In the genomic region with DNA sequence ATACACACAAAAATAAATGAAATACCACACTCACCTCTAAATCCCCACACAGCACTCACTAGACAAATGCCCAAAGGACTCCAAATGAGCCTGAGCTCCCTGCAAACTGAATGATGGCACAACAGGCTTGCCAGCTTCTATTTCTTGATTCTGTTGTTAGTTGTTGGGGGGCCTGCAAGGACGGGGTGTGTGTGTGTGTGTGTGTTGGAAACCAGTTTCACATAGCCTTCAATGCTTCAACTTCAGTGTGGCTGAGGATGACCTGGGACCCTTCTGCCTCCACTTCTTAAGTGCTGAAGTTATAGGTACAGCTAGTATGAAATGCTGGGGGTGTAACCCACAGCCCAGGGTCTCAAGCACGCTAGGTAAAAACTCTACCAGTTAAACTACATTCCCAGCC, we compare ENCODE assay signal across 23 mouse cellular contexts. TPM values are rescaled to one million over a fixed set of nuclear protein-coding genes. Genes with fewer than 3 reads are reported as not detected.
DNase-seq lines count a peak whose midpoint lies in the region; ATAC-seq and TF ChIP-seq lines count a peak whose summit lies in the region.
"Had no signal": no experiment of that assay in that cellular context is flagged by ENCODE, and none has a peak within 500 bp of the region (broad histone marks: within the 10 kb centered on the region; RNA-seq: fewer than 3 reads in every experiment).

No protein-coding gene starts in this region.

- H3K4me2 ChIP-seq in heart, embryonic 13.5 days: 0 out of 2 replicates have a peak overlapping the region, but pooled peaks have one; percentile 83
- H3K4me2 ChIP-seq in midbrain, embryonic 11.5 days: no peak overlapping the region
- no peak overlapping the region for H3K4me2 ChIP-seq in midbrain, embryonic 16.5 days (ENCODE audit: low read length)
- H3K4me2 ChIP-seq: embryonic facial prominence, embryonic 13.5 days; forebrain, embryonic 12.5 days; forebrain, embryonic 15.5 days; hindbrain, embryonic 12.5 days; hindbrain, embryonic 15.5 days had no signal

- H3K36me3 ChIP-seq in heart, embryonic 13.5 days: no peaks in the 10 kb centered on the region
- H3K36me3 ChIP-seq in midbrain, embryonic 11.5 days (ENCODE audit: control insufficient read depth, insufficient read depth, low read length): no peaks in the 10 kb centered on the region
- no peaks in the 10 kb centered on the region for H3K36me3 ChIP-seq in midbrain, embryonic 16.5 days (ENCODE audit: control insufficient read depth, insufficient read depth, low read length)
- H3K36me3 ChIP-seq: embryonic facial prominence, embryonic 10.5 days; embryonic facial prominence, embryonic 13.5 days; forebrain, embryonic 12.5 days; forebrain, embryonic 15.5 days; hindbrain, embryonic 12.5 days; hindbrain, embryonic 15.5 days had no signal

- H3K4me3 ChIP-seq in gastrocnemius, adult 2 months: no peak overlapping the region
- no peak overlapping the region for H3K4me3 ChIP-seq in heart, embryonic 13.5 days
- no peak overlapping the region for H3K4me3 ChIP-seq in midbrain, embryonic 11.5 days (ENCODE audit: low read depth, low read length)
- H3K4me3 ChIP-seq in midbrain, embryonic 16.5 days (ENCODE audit: low read depth, low read length): no peak overlapping the region
- H3K4me3 ChIP-seq: embryonic facial prominence, embryonic 10.5 days; embryonic facial prominence, embryonic 13.5 days; erythroblast, embryonic 14.5 days; forebrain, embryonic 12.5 days; forebrain, embryonic 15.5 days; hindbrain, embryonic 12.5 days; hindbrain, embryonic 15.5 days had no signal

- DNase-seq in gastrocnemius, adult 2 months: no peak
- no peak for DNase-seq in gastrocnemius, postnatal 25 days
- no peak for DNase-seq in heart, adult 8-10 months (ENCODE audit: low spot score)
- peak; percentile 75 for DNase-seq in midbrain, embryonic 11.5 days (ENCODE audit: low spot score, missing footprints)
- no peak for DNase-seq in left cerebral cortex, adult 11 months (ENCODE audit: low spot score)
- DNase-seq: adrenal gland, adult 8-10 months; adrenal gland, postnatal 25 days; cerebellum, adult 11-12 months; cerebellum, adult 8-10 months; cerebellum, postnatal 10 days; cerebellum, postnatal 36 days; embryo, embryonic 11 days; gastrocnemius, postnatal 10 days had no signal

- H3K4me1 ChIP-seq in heart, embryonic 13.5 days: peaks cover 67% of the 10 kb centered on the region
- peaks cover 10% of the 10 kb centered on the region for H3K4me1 ChIP-seq in midbrain, embryonic 11.5 days (ENCODE audit: control insufficient read depth, insufficient read depth, low read length)
- peaks cover 9% of the 10 kb centered on the region; the same call in 1 of the 2 replicates for H3K4me1 ChIP-seq in midbrain, embryonic 16.5 days (ENCODE audit: control insufficient read depth, insufficient read depth, low read length)

- no peak overlapping the region for H3K9ac ChIP-seq in heart, embryonic 13.5 days
- H3K9ac ChIP-seq in midbrain, embryonic 11.5 days (ENCODE audit: low read length): no peak overlapping the region
- no peak overlapping the region for H3K9ac ChIP-seq in midbrain, embryonic 16.5 days (ENCODE audit: low read depth, low read length)
- H3K9ac ChIP-seq: embryonic facial prominence, embryonic 13.5 days; forebrain, embryonic 12.5 days; forebrain, embryonic 15.5 days; hindbrain, embryonic 12.5 days; hindbrain, embryonic 15.5 days had no signal

- no peak for TF ChIP-seq CTCF in gastrocnemius, adult 2 months (IDR thresholded peaks at IDR 0.05)

- ATAC-seq in heart, embryonic 13.5 days (ENCODE audit: extremely low read depth, insufficient number of reproducible peaks, low FRiP score, low TSS enrichment): no peak
- ATAC-seq in midbrain, embryonic 11.5 days (ENCODE audit: low FRiP score): no peak
- ATAC-seq in midbrain, embryonic 16.5 days: no peak
- ATAC-seq: activated CD4-positive, CD25-positive, alpha-beta regulatory T cell, adult 4 months; forebrain, embryonic 15.5 days had no signal

- intact Hi-C loops in gastrocnemius, adult 2 months (cut with DNase I): no loop called here

- WGBS in heart, embryonic 13.5 days: 86% methylated on average over 2 of the region's 2 CpGs
- 87% methylated on average over 2 of the region's 2 CpGs for WGBS in midbrain, embryonic 11.5 days
- WGBS in midbrain, embryonic 16.5 days: 94% methylated on average over 2 of the region's 2 CpGs

- no peaks in the 10 kb centered on the region for H3K27me3 ChIP-seq in heart, embryonic 13.5 days (replicated peaks)
- H3K27me3 ChIP-seq in midbrain, embryonic 11.5 days (ENCODE audit: control insufficient read depth, insufficient read depth, low read length): no peaks in the 10 kb centered on the region
- H3K27me3 ChIP-seq in midbrain, embryonic 16.5 days (ENCODE audit: control insufficient read depth, insufficient read depth, low read depth, low read length): no peaks in the 10 kb centered on the region
- H3K27me3 ChIP-seq: embryonic facial prominence, embryonic 13.5 days; forebrain, embryonic 12.5 days; forebrain, embryonic 15.5 days; hindbrain, embryonic 12.5 days; hindbrain, embryonic 15.5 days had no signal

- peak overlapping the region; percentile 85 for H3K27ac ChIP-seq in gastrocnemius, adult 2 months
- no peak overlapping the region for H3K27ac ChIP-seq in heart, embryonic 13.5 days (replicated peaks)
- no peak overlapping the region for H3K27ac ChIP-seq in midbrain, embryonic 11.5 days (ENCODE audit: low read depth, low read length)
- H3K27ac ChIP-seq in midbrain, embryonic 16.5 days (ENCODE audit: low read length): no peak overlapping the region
- H3K27ac ChIP-seq: embryonic facial prominence, embryonic 10.5 days; embryonic facial prominence, embryonic 13.5 days; forebrain, embryonic 12.5 days; forebrain, embryonic 15.5 days; hindbrain, embryonic 12.5 days; hindbrain, embryonic 15.5 days had no signal

- H3K9me3 ChIP-seq in heart, embryonic 13.5 days: no peaks in the 10 kb centered on the region
- no peaks in the 10 kb centered on the region for H3K9me3 ChIP-seq in midbrain, embryonic 11.5 days (ENCODE audit: control insufficient read depth, low read length)
- no peaks in the 10 kb centered on the region for H3K9me3 ChIP-seq in midbrain, embryonic 16.5 days (replicated peaks; ENCODE audit: control insufficient read depth, low read length, poor library complexity, severe bottlenecking)
- H3K9me3 ChIP-seq: embryonic facial prominence, embryonic 10.5 days; embryonic facial prominence, embryonic 13.5 days; forebrain, embryonic 12.5 days; forebrain, embryonic 15.5 days; hindbrain, embryonic 12.5 days; hindbrain, embryonic 15.5 days had no signal

RNA-seq across cellular contexts. Expression of gene Frs2, which starts 5.0 kb away (rescaled TPM):
- total RNA-seq in gastrocnemius, adult 2 months (2021): 10 to 100 TPM in 1 of 2 experiments, 1 to 10 TPM in 1; 8.1 to 11.5 TPM
- total RNA-seq in gastrocnemius, postnatal 25 days (2021): 1 to 10 TPM; 7.6 to 8.7 TPM
- polyA plus RNA-seq in heart, embryonic 13.5 days (2015; fragmentation: Nextera tagmentation; extraction: Ambion mirVana): 14.7 and 16.2 TPM in 2 replicates
- 10 to 100 TPM; 15.2 to 16.8 (median 15.9) TPM for total RNA-seq in heart, adult 8-10 months (2022)
- 27.1 and 28.5 TPM in 2 replicates for polyA plus RNA-seq in midbrain, embryonic 11.5 days (2014; fragmentation: Nextera tagmentation; extraction: Ambion mirVana)
- polyA plus RNA-seq in midbrain, embryonic 16.5 days (2015; fragmentation: Nextera tagmentation; extraction: Ambion mirVana): 19.7 and 20.2 TPM in 2 replicates
